Mouse (Mus musculus) liver, postnatal 0 days (tissue): ENCODE measurements around the gene Sh2b1. TPM values are rescaled to one million over a fixed set of nuclear protein-coding genes. Genes with fewer than 3 reads are reported as not detected.

Source experiments
- ATAC-seq: fragments of 200-750 bp; cut with Nextera tagmentation; 2 replicates; pipeline ENCODE4 v1.8.0; 2017; ENCODE audit warnings: mild to moderate bottlenecking, moderate library complexity
- DNase-seq: peaks from one replicate; pipeline ENCODE4 v3.0.0-alpha.2; 2016
- H3K27ac ChIP-seq: fragments of 300-500 bp; sonication (generic); 2 replicates; pipeline ENCODE4 v1.5.1; 2014; ENCODE audit warnings: antibody characterized with exemption, moderate library complexity, mild to moderate bottlenecking, low read depth
- H3K27me3 ChIP-seq: fragments of 300-500 bp; sonication (generic); 2 replicates; pipeline ENCODE4 v1.6.1; 2014; ENCODE audit warnings: low read length, control low read depth, mixed read lengths; ENCODE audit not compliant: insufficient read depth
- H3K36me3 ChIP-seq: fragments of 300-500 bp; sonication (generic); replicated peaks from 2 replicates; pipeline ENCODE4 v1.6.1; 2014; ENCODE audit warnings: mild to moderate bottlenecking, control low read depth, low read length, moderate library complexity, mixed read lengths; ENCODE audit not compliant: insufficient read depth
- H3K4me1 ChIP-seq: fragments of 300-500 bp; sonication (generic); 2 replicates; pipeline ENCODE4 v1.6.1; 2014; ENCODE audit warnings: antibody characterized with exemption, mild to moderate bottlenecking, control low read depth; ENCODE audit not compliant: insufficient read depth
- H3K4me2 ChIP-seq: fragments of 300-500 bp; sonication (generic); 2 replicates; pipeline ENCODE4 v1.6.1; 2014; ENCODE audit warnings: low read depth, mild to moderate bottlenecking, low read length, moderate library complexity, mixed read lengths
- H3K4me3 ChIP-seq: fragments of 300-500 bp; sonication (generic); 2 replicates; pipeline ENCODE4 v1.5.1; 2014; ENCODE audit warnings: low read depth, low read length
- H3K9ac ChIP-seq: fragments of 300-500 bp; sonication (generic); replicated peaks from 2 replicates; pipeline ENCODE4 v1.6.1; 2014; ENCODE audit warnings: mild to moderate bottlenecking, moderate library complexity
- H3K9me3 ChIP-seq: fragments of 300-500 bp; sonication (generic); 2 replicates; pipeline ENCODE4 v1.6.1; 2016; ENCODE audit warnings: mild to moderate bottlenecking, control low read depth, low read length, mixed read lengths
- CTCF ChIP-seq: sonication (generic); IDR thresholded peaks from 2 replicates; pipeline ENCODE4 v1.5.1; 2016; ENCODE audit warnings: antibody characterized with exemption, low read depth
- EP300 ChIP-seq: IDR thresholded peaks from 2 replicates; pipeline ENCODE4 v1.6.1; 2016; ENCODE audit warnings: antibody characterized with exemption, low read depth, mild to moderate bottlenecking
- WGBS: fragments of 180-500 bp; shearing (Covaris S2); extraction: QIAGEN DNeasy Blood & Tissue Kit; methylation state at CpG from one replicate; pipeline ENCODE4 v1.1.7; 2014; ENCODE audit not compliant: insufficient replicate concordance; 5-methylcytosine and 5-hydroxymethylcytosine counted together
- polyA plus RNA-seq: library from polyadenylated mRNA; unstranded; fragments of >200 nt; fragmentation: Nextera tagmentation; extraction: Ambion mirVana; gene quantifications from 2 replicates; pipeline ENCODE4 v1.2.1, GENCODE M21; 2015

Sh2b1 gene
- polyA plus RNA-seq, 1 experiment from 2014 or later = 13.7 TPM

GRCm38 (mm10) chr7:126455242-126455641 lies 20.0 kb downstream of the Sh2b1 start:
- Histone ChIP-seq H3K9ac (no peak overlapping the region), H3K4me1 (no peaks in the 10 kb centered on the region), H3K9me3 (no peaks in the 10 kb centered on the region), H3K27ac (no peak overlapping the region), H3K27me3 (no peaks in the 10 kb centered on the region), H3K36me3 (no peaks in the 10 kb centered on the region), H3K4me3 (no peak overlapping the region), H3K4me2 (no peak overlapping the region)
- no peak for DNase-seq
- WGBS = 62% methylated on average over 2 of the region's 2 CpGs
- TF ChIP-seq CTCF = no peak
- ATAC-seq = no peak

DNA sequence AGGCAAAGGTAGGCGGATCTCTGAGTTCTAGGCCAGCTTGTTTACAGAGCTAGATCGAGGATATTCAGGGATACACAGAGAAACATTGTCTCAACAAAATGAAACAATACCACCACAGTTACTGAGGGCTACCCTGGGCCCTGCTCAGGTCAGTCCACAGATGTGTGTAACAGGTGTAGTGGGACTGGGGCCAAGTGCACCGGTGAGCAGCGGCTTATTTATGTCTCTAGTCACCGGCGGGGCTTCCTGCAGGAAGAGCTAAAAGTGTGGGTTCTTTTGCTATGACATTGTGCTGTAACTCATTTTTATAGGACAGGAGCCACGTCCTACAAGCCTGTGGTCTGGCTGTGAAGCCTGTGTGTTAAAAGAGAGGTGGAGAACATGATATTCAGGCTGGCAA lies 21.4 kb downstream of the Sh2b1 start:
- Histone ChIP-seq H3K4me2 (no peak overlapping the region), H3K4me3 (no peak overlapping the region), H3K36me3 (no peaks in the 10 kb centered on the region), H3K9ac (no peak overlapping the region), H3K27ac (no peak overlapping the region), H3K27me3 (no peaks in the 10 kb centered on the region), H3K9me3 (no peaks in the 10 kb centered on the region), H3K4me1 (no peaks in the 10 kb centered on the region)
- DNase-seq (no peak), ATAC-seq (no peak)
- TF ChIP-seq EP300 (no peak), CTCF (no peak)
- 48% methylated on average over 7 of the region's 7 CpGs for WGBS

GRCm38 (mm10) chr7:126452244-126452643 lies 23.0 kb downstream of the Sh2b1 start:
- Histone ChIP-seq H3K9me3 (no peaks in the 10 kb centered on the region), H3K9ac (no peak overlapping the region), H3K36me3 (0 out of 2 replicates have a peak, but pooled peaks cover 4% of the 10 kb centered on the region), H3K27me3 (no peaks in the 10 kb centered on the region), H3K4me2 (no peak overlapping the region), H3K27ac (no peak overlapping the region), H3K4me3 (no peak overlapping the region), H3K4me1 (no peaks in the 10 kb centered on the region)
- 78% methylated on average over 3 of the region's 3 CpGs for WGBS
- TF ChIP-seq CTCF (no peak), EP300 (no peak)
- ATAC-seq (no peak), DNase-seq (no peak)

GRCm38 (mm10) chr7:126450641-126451040 lies 24.6 kb downstream of the Sh2b1 start:
- no peak overlapping the region for H3K27ac ChIP-seq
- no peaks in the 10 kb centered on the region for H3K27me3 ChIP-seq
- ATAC-seq (no peak), DNase-seq (no peak)
- 80% methylated on average over 6 of the region's 6 CpGs for WGBS
- H3K4me2 ChIP-seq = no peak overlapping the region
- no peaks in the 10 kb centered on the region for H3K9me3 ChIP-seq
- H3K9ac ChIP-seq = no peak overlapping the region
- H3K36me3 ChIP-seq = peaks cover 7% of the 10 kb centered on the region; the same call in 1 of the 2 replicates
- TF ChIP-seq CTCF (no peak), EP300 (no peak)
- H3K4me3 ChIP-seq = no peak overlapping the region
- H3K4me1 ChIP-seq = no peaks in the 10 kb centered on the region

DNA sequence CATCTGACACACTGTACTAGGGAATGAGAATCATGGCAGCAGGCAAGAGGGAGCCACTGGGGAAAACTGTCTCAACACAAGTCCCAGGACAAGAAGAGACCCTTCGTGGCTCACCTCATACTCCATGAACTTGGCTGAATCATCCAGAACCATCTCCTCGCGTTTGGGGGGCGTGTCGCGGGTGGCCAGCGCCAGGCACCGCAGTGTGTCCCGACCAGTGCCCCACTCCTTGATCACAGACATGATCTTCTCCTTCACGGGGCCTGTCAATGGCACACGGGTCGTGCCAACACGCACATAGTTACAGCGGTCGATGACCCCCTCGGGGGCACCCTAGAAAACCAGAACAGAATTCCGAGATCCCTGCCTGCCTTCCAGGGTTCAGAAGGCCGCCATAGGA lies 25.2 kb downstream of the Sh2b1 start:
- H3K9ac ChIP-seq = no peak overlapping the region
- no peak overlapping the region for H3K4me2 ChIP-seq
- 89% methylated on average over 18 of the region's 18 CpGs for WGBS
- peaks cover 9% of the 10 kb centered on the region; the same call in 1 of the 2 replicates for H3K36me3 ChIP-seq
- H3K27me3 ChIP-seq = no peaks in the 10 kb centered on the region
- H3K27ac ChIP-seq = no peak overlapping the region
- ATAC-seq (no peak), DNase-seq (no peak)
- no peaks in the 10 kb centered on the region for H3K4me1 ChIP-seq
- H3K4me3 ChIP-seq = no peak overlapping the region
- TF ChIP-seq EP300 = no peak
- TF ChIP-seq CTCF = no peak
- H3K9me3 ChIP-seq = no peaks in the 10 kb centered on the region

DNA sequence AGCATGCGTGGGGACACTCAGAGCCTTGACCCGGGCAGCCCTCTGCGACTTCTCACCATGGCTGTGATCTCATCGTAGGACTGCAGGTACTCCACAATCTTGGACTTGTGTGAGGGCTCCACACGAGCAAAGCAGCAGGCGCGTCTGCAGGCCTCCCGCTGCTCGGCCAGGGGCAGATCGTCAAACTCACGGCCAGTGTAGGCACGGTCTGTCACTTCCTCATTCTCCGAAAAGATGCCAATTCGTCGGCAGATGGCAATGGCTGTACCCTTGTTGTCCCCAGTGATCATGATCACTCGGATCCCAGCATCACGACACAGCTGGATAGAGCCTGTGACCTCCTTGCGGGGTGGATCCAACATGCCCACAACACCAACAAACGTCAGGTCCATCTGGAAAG lies 26.7 kb downstream of the Sh2b1 start:
- WGBS = 73% methylated on average over 19 of the region's 19 CpGs
- Histone ChIP-seq H3K36me3 (peaks cover 18% of the 10 kb centered on the region), H3K4me2 (no peak overlapping the region), H3K27me3 (no peaks in the 10 kb centered on the region), H3K9me3 (no peaks in the 10 kb centered on the region), H3K27ac (no peak overlapping the region), H3K9ac (no peak overlapping the region), H3K4me3 (no peak overlapping the region), H3K4me1 (no peaks in the 10 kb centered on the region)
- no peak for ATAC-seq
- DNase-seq = no peak
- TF ChIP-seq CTCF (no peak), EP300 (no peak)

DNA sequence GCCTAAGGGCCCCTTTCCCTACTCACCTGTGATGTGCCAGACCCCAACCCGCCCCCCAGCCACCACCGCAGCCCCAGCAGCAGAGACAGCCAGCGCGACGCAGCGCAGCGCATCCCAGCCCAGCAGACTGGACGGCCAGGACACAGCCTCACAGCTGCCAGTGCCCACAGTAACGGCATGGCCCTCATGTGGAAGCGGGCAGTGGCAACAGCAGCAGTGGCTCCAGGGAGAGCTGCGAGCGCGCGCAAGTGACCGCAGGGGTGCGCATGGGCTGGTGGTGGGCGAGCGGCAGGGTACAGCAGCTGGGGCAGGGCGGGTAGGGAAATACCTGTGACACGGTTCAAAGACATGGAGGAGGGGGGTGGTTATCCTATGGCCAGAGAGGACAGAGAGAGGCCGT lies 29.0 kb downstream of the Sh2b1 start:
- H3K36me3 ChIP-seq = peaks cover 24% of the 10 kb centered on the region
- no peak overlapping the region for H3K4me2 ChIP-seq
- no peak for TF ChIP-seq CTCF
- no peak for TF ChIP-seq EP300
- no peaks in the 10 kb centered on the region for H3K9me3 ChIP-seq
- no peak for DNase-seq
- no peak overlapping the region for H3K27ac ChIP-seq
- no peak overlapping the region for H3K9ac ChIP-seq
- no peaks in the 10 kb centered on the region for H3K27me3 ChIP-seq
- no peak overlapping the region for H3K4me3 ChIP-seq
- WGBS = 90% methylated on average over 21 of the region's 21 CpGs
- no peak for ATAC-seq
- no peaks in the 10 kb centered on the region for H3K4me1 ChIP-seq
